8 mouse cellular contexts compared by ENCODE assay signal in genomic region chr13:58113061-58113900, GRCm38 (mm10). TPM values are rescaled to one million over a fixed set of nuclear protein-coding genes. Genes with fewer than 3 reads are reported as not detected.
A peak's percentile ranks its signal among the peaks of the same experiment; 100 is the strongest.
DNase-seq lines count a peak whose midpoint lies in the region; ATAC-seq lines count a peak whose summit lies in the region.

TSS of gene Klhl3 (minus strand) at chr13:58113592.

- peak; percentile 43 for DNase-seq in NIH3T3 (ENCODE audit: low read depth)
- peak; percentile 84 to 86 for DNase-seq in cerebellum, postnatal 10 days
- DNase-seq in frontal cortex, postnatal 25 days (ENCODE audit: low spot score in 2 of 2): peak; percentile 73 to 81
- DNase-seq in induced T-regulatory cell, adult 2 months (ENCODE audit: low read depth): peak; percentile 80
- peak; percentile 76 to 90 for DNase-seq in left cerebral cortex, postnatal 10 days (ENCODE audit: extremely low spot score in 1 of 2, low spot score in 2 of 2)
- DNase-seq in right cerebral cortex, adult 18-20 months: peak; percentile 90
- DNase-seq in urinary bladder, postnatal 36 days (ENCODE audit: low spot score in 2 of 2): peak; percentile 39 to 45

- intact Hi-C loops in left cerebral cortex, postnatal 10 days (cut with DNase I): loop anchor here (5.0 kb wide), 2 partner anchors 81 to 101 kb away; no protein-coding TSS in a partner anchor

- ATAC-seq in megakaryocyte, adult 5-6 weeks (ENCODE audit: poor library complexity, severe bottlenecking): peak; percentile 61

RNA-seq across cellular contexts. Expression of gene Klhl3, which starts in this region (rescaled TPM):
- 10 to 100 TPM; 24.2 to 24.3 TPM for total RNA-seq in left cerebral cortex, postnatal 10 days (2021)
- 0.07 and 0.09 TPM in 2 replicates for total RNA-seq in megakaryocyte, adult 5-6 weeks (2015)
- 0.11 and 0.12 TPM in 2 replicates for total RNA-seq in megakaryocyte, adult 5-6 weeks (2017)

Comparison
In these comparisons a context has a peak if more than half of its experiments do, and no peak if none do; other contexts are left out.
1. Peak in every context shown above with its lines: DNase-seq and ATAC-seq.
2. RNA of gene Klhl3 (total RNA-seq): 24.2 to 24.3 TPM in left cerebral cortex, postnatal 10 days; 0.07 to 0.12 TPM in megakaryocyte, adult 5-6 weeks; every median in the first group is over 10 times any median in the second.
3. Peak in ATAC-seq in megakaryocyte, adult 5-6 weeks; RNA of the gene not detected or under 1 TPM.